ENCODE assay signal across 28 mouse cellular contexts in genomic region chr12:9807406-9807805, GRCm38 (mm10).
DNase-seq lines count a peak whose midpoint lies in the region; ATAC-seq and TF ChIP-seq lines count a peak whose summit lies in the region.
"Had no signal": no experiment of that assay in that cellular context is flagged by ENCODE, and none has a peak within 500 bp of the region (broad histone marks: within the 10 kb centered on the region; RNA-seq: fewer than 3 reads in every experiment).

No protein-coding gene starts in this region.

- TF ChIP-seq EP300 in heart, postnatal 0 days (IDR thresholded peaks at IDR 0.05; ENCODE audit: low read depth) = no peak

- 68% methylated on average over 1 of the region's 1 CpGs for WGBS in heart, embryonic 11.5 days (ENCODE audit: insufficient replicate concordance)
- 16% methylated on average over 1 of the region's 1 CpGs for WGBS in heart, postnatal 0 days

- no peak for TF ChIP-seq CTCF in heart, postnatal 0 days (IDR thresholded peaks at IDR 0.05; ENCODE audit: low read depth)

- no peaks in the 10 kb centered on the region for H3K27me3 ChIP-seq in heart, embryonic 11.5 days (ENCODE audit: control insufficient read depth, insufficient read depth, low read length)
- H3K27me3 ChIP-seq in heart, postnatal 0 days (ENCODE audit: control insufficient read depth, insufficient read depth, low read length) = no peaks in the 10 kb centered on the region
- H3K27me3 ChIP-seq: CH12.LX; embryonic facial prominence, embryonic 13.5 days; forebrain, embryonic 12.5 days; forebrain, embryonic 15.5 days; heart, embryonic 13.5 days; hindbrain, embryonic 12.5 days; hindbrain, embryonic 15.5 days had no signal

- H3K4me3 ChIP-seq in heart, embryonic 11.5 days (ENCODE audit: low read depth, low read length) = no peak overlapping the region
- H3K4me3 ChIP-seq in heart, postnatal 0 days (ENCODE audit: low read depth, low read length) = no peak overlapping the region
- H3K4me3 ChIP-seq: embryonic facial prominence, embryonic 10.5 days; embryonic facial prominence, embryonic 13.5 days; erythroblast, embryonic 14.5 days; forebrain, embryonic 12.5 days; forebrain, embryonic 15.5 days; heart, embryonic 13.5 days; hindbrain, embryonic 12.5 days; hindbrain, embryonic 15.5 days had no signal

- no peak overlapping the region for H3K27ac ChIP-seq in heart, embryonic 11.5 days (ENCODE audit: low read depth, low read length)
- no peak overlapping the region for H3K27ac ChIP-seq in heart, postnatal 0 days (ENCODE audit: low read depth)
- H3K27ac ChIP-seq: embryonic facial prominence, embryonic 10.5 days; embryonic facial prominence, embryonic 13.5 days; forebrain, embryonic 12.5 days; forebrain, embryonic 15.5 days; heart, embryonic 13.5 days; hindbrain, embryonic 12.5 days; hindbrain, embryonic 15.5 days had no signal

- no peak for ATAC-seq in heart, embryonic 11.5 days (replicated peaks; ENCODE audit: insufficient number of reproducible peaks, low FRiP score, low TSS enrichment)
- no peak for ATAC-seq in heart, postnatal 0 days (ENCODE audit: insufficient read depth, low read depth)
- ATAC-seq: activated CD4-positive, CD25-positive, alpha-beta regulatory T cell, adult 4 months; forebrain, embryonic 15.5 days; intestine, postnatal 0 days had no signal

- H3K9me3 ChIP-seq in heart, embryonic 11.5 days (replicated peaks; ENCODE audit: control insufficient read depth, low read length) = no peaks in the 10 kb centered on the region
- H3K9me3 ChIP-seq in heart, postnatal 0 days (replicated peaks; ENCODE audit: control insufficient read depth, low read length) = no peaks in the 10 kb centered on the region
- H3K9me3 ChIP-seq: embryonic facial prominence, embryonic 10.5 days; embryonic facial prominence, embryonic 13.5 days; forebrain, embryonic 12.5 days; forebrain, embryonic 15.5 days; G1E; heart, embryonic 13.5 days; hindbrain, embryonic 12.5 days; hindbrain, embryonic 15.5 days had no signal

- H3K4me1 ChIP-seq in heart, embryonic 11.5 days (ENCODE audit: control insufficient read depth, insufficient read depth, low read length) = no peaks in the 10 kb centered on the region
- H3K4me1 ChIP-seq in heart, postnatal 0 days (ENCODE audit: control insufficient read depth, insufficient read depth) = peaks cover 6% of the 10 kb centered on the region; the same call in 1 of the 2 replicates
- H3K4me1 ChIP-seq: embryonic facial prominence, embryonic 10.5 days; embryonic facial prominence, embryonic 13.5 days; forebrain, embryonic 12.5 days; forebrain, embryonic 15.5 days; heart, embryonic 13.5 days; hindbrain, embryonic 12.5 days; hindbrain, embryonic 15.5 days had no signal

- peak; percentile 35 to 69 for DNase-seq in heart, adult 18-20 months
- peak; percentile 9 for DNase-seq in heart, postnatal 0 days (ENCODE audit: low spot score)
- no peak for DNase-seq in heart, adult 11 months
- DNase-seq in lung, postnatal 10 days = peak; percentile 20
- DNase-seq in lung, adult 18-20 months = no peak
- DNase-seq in retina, postnatal 1 day = no peak
- DNase-seq: adrenal gland, postnatal 10 days; adrenal gland, postnatal 36 days; B cell, adult 2 months; cerebellum, adult 2 months; cerebellum, adult 9-11 months; cerebellum, postnatal 36 days; embryo, embryonic 11 days; gastrocnemius, postnatal 25 days; kidney, adult 2 months had no signal

- no peak overlapping the region for H3K9ac ChIP-seq in heart, embryonic 11.5 days (ENCODE audit: low read depth, low read length)
- no peak overlapping the region for H3K9ac ChIP-seq in heart, postnatal 0 days (replicated peaks; ENCODE audit: low read depth, low read length)
- H3K9ac ChIP-seq: embryonic facial prominence, embryonic 13.5 days; forebrain, embryonic 12.5 days; forebrain, embryonic 15.5 days; heart, embryonic 13.5 days; hindbrain, embryonic 12.5 days; hindbrain, embryonic 15.5 days had no signal

- H3K36me3 ChIP-seq in heart, embryonic 11.5 days (ENCODE audit: control insufficient read depth, insufficient read depth, low read length) = no peaks in the 10 kb centered on the region
- H3K36me3 ChIP-seq in heart, postnatal 0 days (replicated peaks; ENCODE audit: control insufficient read depth, insufficient read depth, low read length) = no peaks in the 10 kb centered on the region
- H3K36me3 ChIP-seq: embryonic facial prominence, embryonic 10.5 days; embryonic facial prominence, embryonic 13.5 days; forebrain, embryonic 12.5 days; forebrain, embryonic 15.5 days; G1E; heart, embryonic 13.5 days; hindbrain, embryonic 12.5 days; hindbrain, embryonic 15.5 days had no signal

- H3K4me2 ChIP-seq in heart, embryonic 11.5 days = no peak overlapping the region
- no peak overlapping the region for H3K4me2 ChIP-seq in heart, postnatal 0 days (ENCODE audit: low read depth, low read length)
- H3K4me2 ChIP-seq: embryonic facial prominence, embryonic 13.5 days; forebrain, embryonic 12.5 days; forebrain, embryonic 15.5 days; heart, embryonic 13.5 days; hindbrain, embryonic 12.5 days; hindbrain, embryonic 15.5 days had no signal

Comparison
In these comparisons a context has a peak if more than half of its experiments do, and no peak if none do; other contexts are left out.
1. DNase-seq: peak in heart, adult 18-20 months (2 of 2), heart, postnatal 0 days (single experiment) and lung, postnatal 10 days (single experiment); none in heart, adult 11 months (single experiment), lung, adult 18-20 months (0 of 2) and retina, postnatal 1 day (single experiment).